Mouse (Mus musculus): ENCODE measurements at regions not wholly inside any gene's neighbourhood (a gene's known extent, or its start where the extent isn't known, plus 50 kb on each side); places are given as distances from the start of the nearest gene placed in this dataset.

GRCm38 (mm10) chr3:149441227-149441626 is 450.9 kb upstream of the Adgrl2 start:
- no peak for TF ChIP-seq CTCF (IDR thresholded peaks at IDR 0.05; ENCODE audit: low read depth, low read length)
- TF ChIP-seq GATA1 (IDR thresholded peaks at IDR 0.05; ENCODE audit: borderline replicate concordance, low read length): no peak
